Mouse (Mus musculus) liver, adult 2 months (tissue): ENCODE data around the gene Edf1. TPM values are rescaled to one million over a fixed set of nuclear protein-coding genes. Genes with fewer than 3 reads are reported as not detected.
A peak's percentile ranks its signal among the peaks of the same experiment; 100 is the strongest.

Source experiments
- DNase-seq: peaks from one replicate; pipeline ENCODE4 v3.0.0-alpha.2; 2011; ENCODE audit warnings: low read depth, low spot score; ENCODE audit errors: extremely low read depth
- H3K27ac ChIP-seq: fragments of 200-500 bp; replicated peaks from 2 replicates; pipeline ENCODE4 v1.5.1; 2012; ENCODE audit warnings: low read depth, mild to moderate bottlenecking, control low read depth, inconsistent platforms, low read length; ENCODE audit not compliant: insufficient read depth
- H3K27me3 ChIP-seq: fragments of 200-500 bp; 2 replicates; pipeline ENCODE4 v1.6.1; 2012; ENCODE audit warnings: mild to moderate bottlenecking, moderate library complexity, low read length, inconsistent platforms; ENCODE audit not compliant: control insufficient read depth, insufficient read depth
- H3K36me3 ChIP-seq: fragments of 200-500 bp; 2 replicates; pipeline ENCODE4 v1.6.1; 2012; ENCODE audit warnings: low read length, inconsistent platforms; ENCODE audit not compliant: control insufficient read depth, insufficient read depth
- H3K4me1 ChIP-seq: fragments of 200-500 bp; 2 replicates; pipeline ENCODE4 v1.6.1; 2011; ENCODE audit warnings: low read length; ENCODE audit not compliant: control insufficient read depth, insufficient read depth
- H3K4me3 ChIP-seq: fragments of 200-500 bp; 2 replicates; pipeline ENCODE4 v1.5.1; 2011; ENCODE audit warnings: low read depth, mild to moderate bottlenecking, control low read depth, low read length, moderate library complexity; ENCODE audit not compliant: insufficient read depth
- H3K79me2 ChIP-seq: fragments of 200-500 bp; 2 replicates; pipeline ENCODE4 v1.6.1; 2012; ENCODE audit warnings: inconsistent platforms, mild to moderate bottlenecking, low read length, moderate library complexity; ENCODE audit not compliant: control insufficient read depth, insufficient read depth
- H3K9ac ChIP-seq: fragments of 200-500 bp; 2 replicates; pipeline ENCODE4 v1.6.1; 2012; ENCODE audit warnings: low read depth, mild to moderate bottlenecking, control low read depth, inconsistent platforms, low read length
- CTCF ChIP-seq: fragments of 200-500 bp; IDR thresholded peaks from 2 replicates; pipeline ENCODE4 v1.5.1; 2011; ENCODE audit warnings: low read depth, low read length, control low read depth
- POLR2A ChIP-seq: fragments of 200-500 bp; IDR thresholded peaks from 2 replicates; pipeline ENCODE4 v1.6.1; 2011; ENCODE audit warnings: low read length, control low read depth; ENCODE audit not compliant: insufficient read depth; ENCODE audit errors: extremely low read depth
- WGBS: fragments of 180-500 bp; shearing (Covaris S2); methylation state at CpG from one replicate; pipeline ENCODE4 v1.1.7; 2018; 5-methylcytosine and 5-hydroxymethylcytosine counted together
- polyA plus RNA-seq: library from polyadenylated mRNA; depleted of rRNA; stranded (reverse); fragments of >200 nt; gene quantifications from 2 replicates; pipeline ENCODE4 v1.2.3, GENCODE M21; 2012
- total RNA-seq: library from RNA; depleted of rRNA; stranded (reverse); fragments of >200 nt; gene quantifications from 2 replicates; pipeline ENCODE4 v1.2.3, GENCODE M21; 2014

The Edf1 gene
- total and polyA plus RNA-seq, 2 experiments: 153 to 247 TPM

GRCm38 (mm10) chr2:25574579-25575431 is 17.2 kb downstream of the Edf1 start, which contains the start of the genes Mamdc4 and Phpt1:
Gene Mamdc4, minus strand, starts transcription at chr2:25574845.
Gene Phpt1, minus strand, starts transcription at chr2:25575224.
- under 1% methylated on average over 45 of the region's 45 CpGs for WGBS
- DNase-seq: peak; percentile 97
- H3K9ac ChIP-seq: peak within 1 kb of the TSS; percentile 70
- peaks cover 8% of the 10 kb centered on the region for H3K4me1 ChIP-seq
- TF ChIP-seq POLR2A: 0 out of 2 replicates have a peak, but pooled peaks have one; percentile 32
- TF ChIP-seq CTCF: no peak
- peaks cover 28% of the 10 kb centered on the region for H3K27me3 ChIP-seq
- no peaks in the 10 kb centered on the region for H3K36me3 ChIP-seq
- peak within 1 kb of the TSS; percentile 69 for H3K27ac ChIP-seq
- H3K79me2 ChIP-seq: no peaks in the 10 kb centered on the region
- H3K4me3 ChIP-seq: peak within 1 kb of the TSS; percentile 65

GRCm38 (mm10) chr2:25575432-25576027 is 17.9 kb downstream of the Edf1 start:
- peaks cover 30% of the 10 kb centered on the region for H3K27me3 ChIP-seq
- WGBS: 13% methylated on average over 21 of the region's 21 CpGs
- TF ChIP-seq POLR2A: no peak
- no peak for TF ChIP-seq CTCF
- peak overlapping the region; percentile 63 for H3K9ac ChIP-seq
- H3K4me1 ChIP-seq: peaks cover 8% of the 10 kb centered on the region
- H3K79me2 ChIP-seq: no peaks in the 10 kb centered on the region
- DNase-seq: no peak
- no peak overlapping the region for H3K27ac ChIP-seq
- H3K4me3 ChIP-seq: peak overlapping the region; percentile 54
- no peaks in the 10 kb centered on the region for H3K36me3 ChIP-seq

GRCm38 (mm10) chr2:25576028-25576850 is 18.6 kb downstream of the Edf1 start:
- Histone ChIP-seq H3K27ac (no peak overlapping the region), H3K4me1 (peaks cover 9% of the 10 kb centered on the region), H3K79me2 (no peaks in the 10 kb centered on the region), H3K27me3 (peaks cover 30% of the 10 kb centered on the region), H3K36me3 (no peaks in the 10 kb centered on the region), H3K9ac (no peak overlapping the region), H3K4me3 (no peak overlapping the region)
- DNase-seq: no peak
- WGBS: 89% methylated on average over 16 of the region's 16 CpGs
- TF ChIP-seq POLR2A (no peak), CTCF (no peak)

- peaks cover 30% of the 10 kb centered on the region for H3K27me3 ChIP-seq
Observed at GRCm38 (mm10) chr2:25576965-25577891, 19.6 kb downstream of the Edf1 start.

More at GRCm38 (mm10) chr2:25576965-25577891, 19.6 kb downstream of the Edf1 start:
- Histone ChIP-seq H3K79me2 (no peaks in the 10 kb centered on the region), H3K4me1 (peaks cover 11% of the 10 kb centered on the region), H3K4me3 (peak overlapping the region; percentile 2; the same call in 1 of the 2 replicates), H3K36me3 (no peaks in the 10 kb centered on the region), H3K27ac (no peak overlapping the region), H3K9ac (no peak overlapping the region)
- DNase-seq: no peak
- 16% methylated on average over 92 of the region's 92 CpGs for WGBS
- no peak for TF ChIP-seq CTCF
- no peak for TF ChIP-seq POLR2A
